Mouse (Mus musculus): ENCODE measurements around the gene Fgd1. TPM values are rescaled to one million over a fixed set of nuclear protein-coding genes. Genes with fewer than 3 reads are reported as not detected.

The Fgd1 gene
- polyA plus RNA-seq, 1 experiment: 15.8 TPM

DNA sequence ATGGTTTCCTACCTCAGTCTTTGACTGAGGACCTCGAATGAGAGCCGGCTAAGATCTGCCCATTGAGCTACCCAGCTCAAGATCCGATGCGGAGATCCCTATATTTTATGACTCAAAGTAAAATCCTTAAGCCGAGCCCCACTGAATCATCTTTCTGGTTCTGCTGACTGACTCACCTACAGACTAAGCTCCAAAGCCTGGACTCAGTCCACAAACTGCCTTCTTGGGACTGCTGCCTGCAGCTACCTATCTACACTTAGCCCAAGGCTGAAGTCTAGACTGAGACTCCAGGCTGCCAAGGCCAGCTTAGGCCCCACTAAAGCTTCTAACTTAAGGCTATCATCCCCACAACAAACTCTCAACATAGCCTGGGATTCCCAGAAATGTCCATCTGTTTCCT is 30.1 kb downstream of the Fgd1 start:
- H3K4me1 ChIP-seq (ENCODE audit: control insufficient read depth, insufficient read depth, low read length): no peaks in the 10 kb centered on the region
- H3K27ac ChIP-seq (ENCODE audit: insufficient read depth, low read length): no peak overlapping the region
- TF ChIP-seq POLR2A (IDR thresholded peaks at IDR 0.05; ENCODE audit: extremely low read depth, insufficient read depth, low read length) (no peak), CTCF (IDR thresholded peaks at IDR 0.05; ENCODE audit: extremely low read depth, insufficient read depth, low read length) (no peak)
- no peak overlapping the region for H3K4me3 ChIP-seq (ENCODE audit: insufficient read depth, low read length)

GRCm38 (mm10) chrX:151076941-151077485 is 31.1 kb downstream of the Fgd1 start:
- TF ChIP-seq POLR2A (IDR thresholded peaks at IDR 0.05; ENCODE audit: extremely low read depth, insufficient read depth, low read length): no peak
- TF ChIP-seq CTCF (IDR thresholded peaks at IDR 0.05; ENCODE audit: extremely low read depth, insufficient read depth, low read length): no peak
- Histone ChIP-seq H3K4me3 (ENCODE audit: insufficient read depth, low read length) (no peak overlapping the region), H3K27ac (ENCODE audit: insufficient read depth, low read length) (no peak overlapping the region), H3K4me1 (ENCODE audit: control insufficient read depth, insufficient read depth, low read length) (no peaks in the 10 kb centered on the region)

DNA sequence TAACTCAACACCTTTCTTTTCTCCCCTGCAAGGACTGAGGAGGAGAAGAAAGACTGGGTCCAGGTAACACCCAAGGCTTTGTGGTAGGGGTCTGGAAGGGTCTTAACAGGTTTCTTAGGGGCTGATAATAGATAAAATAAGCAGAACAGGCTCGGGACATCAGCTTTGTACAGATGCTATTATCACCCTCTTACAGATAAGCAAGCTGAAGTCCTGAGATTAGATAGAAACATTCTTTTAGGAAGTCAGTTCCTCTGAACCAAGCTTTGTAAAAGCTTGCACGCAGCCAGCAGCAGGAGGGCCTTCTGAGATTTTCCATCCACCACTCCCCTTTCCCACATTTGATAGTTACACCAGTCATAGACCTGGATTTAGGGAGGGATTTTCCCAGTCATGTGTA is 39.6 kb downstream of the Fgd1 start:
- TF ChIP-seq CTCF (IDR thresholded peaks at IDR 0.05; ENCODE audit: extremely low read depth, insufficient read depth, low read length) (no peak), POLR2A (IDR thresholded peaks at IDR 0.05; ENCODE audit: extremely low read depth, insufficient read depth, low read length) (no peak)
- no peak overlapping the region for H3K4me3 ChIP-seq (ENCODE audit: insufficient read depth, low read length)
- H3K4me1 ChIP-seq (ENCODE audit: control insufficient read depth, insufficient read depth, low read length): peaks cover 3% of the 10 kb centered on the region
- no peak overlapping the region for H3K27ac ChIP-seq (ENCODE audit: insufficient read depth, low read length)

GRCm38 (mm10) chrX:151087418-151087817 is 41.5 kb downstream of the Fgd1 start:
- H3K4me3 ChIP-seq (ENCODE audit: insufficient read depth, low read length): no peak overlapping the region
- peaks cover 3% of the 10 kb centered on the region for H3K4me1 ChIP-seq (ENCODE audit: control insufficient read depth, insufficient read depth, low read length)
- TF ChIP-seq CTCF (IDR thresholded peaks at IDR 0.05; ENCODE audit: extremely low read depth, insufficient read depth, low read length) (no peak), POLR2A (IDR thresholded peaks at IDR 0.05; ENCODE audit: extremely low read depth, insufficient read depth, low read length) (no peak)
- H3K27ac ChIP-seq (ENCODE audit: insufficient read depth, low read length): no peak overlapping the region

GRCm38 (mm10) chrX:151096171-151097058 is 50.5 kb downstream of the Fgd1 start, which contains the start of gene Tsr2:
Gene Tsr2, minus strand, starts transcription at chrX:151096543.
- peak within 1 kb of the TSS; percentile 82 for H3K4me3 ChIP-seq (ENCODE audit: insufficient read depth, low read length)
- H3K27ac ChIP-seq (ENCODE audit: insufficient read depth, low read length): no peak within 1 kb of the TSS
- TF ChIP-seq CTCF (IDR thresholded peaks at IDR 0.05; ENCODE audit: extremely low read depth, insufficient read depth, low read length) (no peak), POLR2A (IDR thresholded peaks at IDR 0.05; ENCODE audit: extremely low read depth, insufficient read depth, low read length) (peak; percentile 62)
- H3K4me1 ChIP-seq (ENCODE audit: control insufficient read depth, insufficient read depth, low read length): no peaks in the 10 kb centered on the region

DNA sequence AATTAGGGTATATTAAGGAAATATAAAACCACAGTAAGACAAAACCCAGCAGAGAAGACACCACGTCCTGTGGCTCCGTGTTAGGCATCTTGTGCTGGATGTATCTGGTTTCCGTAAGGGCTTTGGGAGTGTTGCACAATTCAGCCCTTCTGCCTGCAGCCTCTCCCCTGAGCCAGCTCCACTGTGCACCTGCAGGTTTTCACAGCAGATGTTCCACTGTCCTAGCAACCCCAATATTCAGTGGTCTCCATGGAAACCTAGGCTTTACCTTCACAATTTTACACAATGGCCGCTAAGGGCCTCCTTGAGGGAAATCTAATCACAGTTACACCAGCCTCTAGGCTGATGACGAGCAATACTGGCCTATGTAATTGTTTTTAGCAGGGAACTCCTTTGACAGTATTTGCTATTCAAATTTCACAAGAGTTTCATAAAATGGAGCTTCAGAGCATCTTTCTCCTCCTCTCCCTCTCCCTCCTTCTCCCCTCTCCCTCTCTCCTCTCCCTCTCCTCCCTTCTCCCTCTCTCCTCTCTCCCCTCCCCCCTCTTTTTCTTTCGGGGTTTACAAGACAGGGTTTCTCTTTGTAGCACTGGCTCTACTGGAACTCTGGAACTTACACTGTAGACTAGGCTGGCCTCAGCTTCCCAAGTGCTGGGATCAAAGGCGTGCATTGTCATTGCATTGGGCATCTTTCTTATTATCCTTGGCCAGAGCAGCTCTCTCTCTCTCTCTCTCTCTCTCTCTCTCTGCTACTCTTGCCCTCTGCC is 61.5 kb downstream of the Fgd1 start:
- Histone ChIP-seq H3K4me1 (ENCODE audit: control insufficient read depth, insufficient read depth, low read length) (no peaks in the 10 kb centered on the region), H3K27ac (ENCODE audit: insufficient read depth, low read length) (no peak overlapping the region), H3K4me3 (ENCODE audit: insufficient read depth, low read length) (no peak overlapping the region)
- no peak for TF ChIP-seq CTCF (IDR thresholded peaks at IDR 0.05; ENCODE audit: extremely low read depth, insufficient read depth, low read length)
- no peak for TF ChIP-seq POLR2A (IDR thresholded peaks at IDR 0.05; ENCODE audit: extremely low read depth, insufficient read depth, low read length)

- H3K4me3 ChIP-seq (ENCODE audit: insufficient read depth, low read length): no peak overlapping the region
- H3K27ac ChIP-seq (ENCODE audit: insufficient read depth, low read length): no peak overlapping the region
- peak; percentile 51 for TF ChIP-seq CTCF (IDR thresholded peaks at IDR 0.05; ENCODE audit: extremely low read depth, insufficient read depth, low read length)
- TF ChIP-seq POLR2A (IDR thresholded peaks at IDR 0.05; ENCODE audit: extremely low read depth, insufficient read depth, low read length): no peak
- no peaks in the 10 kb centered on the region for H3K4me1 ChIP-seq (ENCODE audit: control insufficient read depth, insufficient read depth, low read length)
Observed at GRCm38 (mm10) chrX:151116795-151117194, 70.8 kb downstream of the Fgd1 start.

GRCm38 (mm10) chrX:151117432-151117831 is 71.5 kb downstream of the Fgd1 start:
- TF ChIP-seq POLR2A (IDR thresholded peaks at IDR 0.05; ENCODE audit: extremely low read depth, insufficient read depth, low read length) (no peak), CTCF (IDR thresholded peaks at IDR 0.05; ENCODE audit: extremely low read depth, insufficient read depth, low read length) (peak; percentile 33)
- Histone ChIP-seq H3K4me1 (ENCODE audit: control insufficient read depth, insufficient read depth, low read length) (no peaks in the 10 kb centered on the region), H3K4me3 (ENCODE audit: insufficient read depth, low read length) (no peak overlapping the region), H3K27ac (ENCODE audit: insufficient read depth, low read length) (no peak overlapping the region)

GRCm38 (mm10) chrX:151123933-151124332 is 78.0 kb downstream of the Fgd1 start:
- no peak for TF ChIP-seq POLR2A (IDR thresholded peaks at IDR 0.05; ENCODE audit: extremely low read depth, insufficient read depth, low read length)
- TF ChIP-seq CTCF (IDR thresholded peaks at IDR 0.05; ENCODE audit: extremely low read depth, insufficient read depth, low read length): no peak
- H3K4me1 ChIP-seq (ENCODE audit: control insufficient read depth, insufficient read depth, low read length): no peaks in the 10 kb centered on the region
- no peak overlapping the region for H3K4me3 ChIP-seq (ENCODE audit: insufficient read depth, low read length)
- H3K27ac ChIP-seq (ENCODE audit: insufficient read depth, low read length): no peak overlapping the region

All from cortical plate, adult 2 months (tissue).